Mouse (Mus musculus) brain, embryonic 18.5 days (tissue): ENCODE data around the gene Mmd2.

Experiments
- DNase-seq: peaks from one replicate; pipeline ENCODE4 v3.0.0-alpha.2; 2012; ENCODE audit warnings: low read depth, low spot score

Mmd2 gene

DNA sequence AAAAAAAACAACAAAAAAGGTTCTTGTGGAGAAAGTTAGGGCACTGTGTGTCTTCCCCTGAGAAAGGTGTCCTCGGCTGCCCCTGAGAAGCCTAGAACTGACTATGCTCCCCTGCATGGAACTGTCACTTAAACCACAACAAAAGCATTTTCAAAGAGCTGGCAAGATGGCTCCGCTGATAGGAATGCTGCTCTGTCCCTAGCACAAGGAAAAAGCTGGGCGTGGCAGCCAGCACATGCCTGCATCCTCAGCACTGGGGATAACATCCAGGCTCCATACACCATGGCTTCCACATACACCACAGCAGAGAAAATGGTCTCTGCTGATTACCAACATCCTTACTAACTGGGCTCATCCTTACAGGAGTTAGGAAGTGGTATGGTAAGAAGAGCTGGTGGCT is 61.5 kb downstream of the Mmd2 start:
- DNase-seq = no peak

DNA sequence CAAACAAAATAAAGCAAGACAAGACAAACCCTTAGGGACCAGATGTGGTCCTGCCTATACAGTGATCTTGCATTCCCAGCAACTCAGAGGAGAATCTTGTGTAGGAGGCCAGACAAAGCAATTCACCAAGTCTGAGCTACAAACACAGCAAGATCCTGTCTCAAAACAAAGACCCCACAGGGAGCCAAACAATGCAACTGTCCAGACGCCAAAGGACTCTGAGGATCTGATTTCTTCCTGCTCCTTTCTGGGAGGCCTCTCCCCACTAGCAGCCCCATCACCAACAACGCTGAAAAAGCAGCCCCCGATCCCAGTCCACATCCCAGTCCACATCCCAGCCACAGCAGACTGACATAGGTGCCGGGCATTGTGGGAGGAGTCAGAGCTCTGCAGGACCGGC is 62.3 kb downstream of the Mmd2 start:
- no peak for DNase-seq

GRCm38 (mm10) chr5:142545014-142545795 is 63.4 kb downstream of the Mmd2 start:
- DNase-seq = no peak

GRCm38 (mm10) chr5:142537286-142537685 is 71.3 kb downstream of the Mmd2 start:
- no peak for DNase-seq

DNA sequence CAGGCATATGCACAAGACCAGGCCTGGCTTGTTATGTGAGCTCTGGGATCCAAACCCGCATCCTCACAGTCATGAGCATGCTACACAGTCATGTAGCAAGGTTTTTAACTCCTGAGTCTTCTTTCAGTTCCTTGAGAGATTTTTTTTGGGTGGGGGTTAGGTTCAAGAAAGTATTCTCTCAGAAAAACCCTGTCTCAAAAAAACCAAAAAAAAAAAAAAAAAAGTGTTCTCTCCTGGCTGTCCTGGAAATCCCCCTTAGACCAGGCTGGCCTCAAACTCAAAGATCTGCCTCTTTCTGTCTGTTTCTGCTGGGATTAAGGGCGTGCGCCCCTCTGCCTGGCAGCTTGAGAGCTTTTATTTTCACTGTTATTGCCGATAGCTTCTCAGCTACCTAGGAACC is 73.2 kb downstream of the Mmd2 start:
- no peak for DNase-seq

DNA sequence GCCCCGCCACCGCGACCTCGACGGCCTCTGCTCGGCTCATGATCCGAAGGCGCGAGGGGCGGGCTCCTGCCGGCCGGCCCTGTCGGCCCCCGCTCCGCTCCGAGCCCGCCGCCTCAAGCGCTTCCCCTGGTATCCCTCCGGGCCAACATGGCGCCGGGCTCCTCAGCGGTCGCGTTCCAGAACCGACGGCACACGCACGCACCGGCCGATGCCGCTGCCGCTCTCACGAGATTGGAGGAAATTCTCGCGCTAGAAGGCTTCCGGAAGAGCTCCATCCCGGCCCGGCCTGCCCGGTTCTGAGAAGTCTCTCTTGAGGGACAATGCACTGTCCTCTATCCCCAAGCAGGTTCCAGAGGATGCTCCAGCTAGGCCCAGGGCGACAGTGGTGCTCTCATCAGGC is 78.7 kb downstream of the Mmd2 start, which contains the start of gene Papolb:
TSS of gene Papolb (minus strand) at position 162 of the 400 bp plus-strand sequence.
- no peak for DNase-seq

DNA sequence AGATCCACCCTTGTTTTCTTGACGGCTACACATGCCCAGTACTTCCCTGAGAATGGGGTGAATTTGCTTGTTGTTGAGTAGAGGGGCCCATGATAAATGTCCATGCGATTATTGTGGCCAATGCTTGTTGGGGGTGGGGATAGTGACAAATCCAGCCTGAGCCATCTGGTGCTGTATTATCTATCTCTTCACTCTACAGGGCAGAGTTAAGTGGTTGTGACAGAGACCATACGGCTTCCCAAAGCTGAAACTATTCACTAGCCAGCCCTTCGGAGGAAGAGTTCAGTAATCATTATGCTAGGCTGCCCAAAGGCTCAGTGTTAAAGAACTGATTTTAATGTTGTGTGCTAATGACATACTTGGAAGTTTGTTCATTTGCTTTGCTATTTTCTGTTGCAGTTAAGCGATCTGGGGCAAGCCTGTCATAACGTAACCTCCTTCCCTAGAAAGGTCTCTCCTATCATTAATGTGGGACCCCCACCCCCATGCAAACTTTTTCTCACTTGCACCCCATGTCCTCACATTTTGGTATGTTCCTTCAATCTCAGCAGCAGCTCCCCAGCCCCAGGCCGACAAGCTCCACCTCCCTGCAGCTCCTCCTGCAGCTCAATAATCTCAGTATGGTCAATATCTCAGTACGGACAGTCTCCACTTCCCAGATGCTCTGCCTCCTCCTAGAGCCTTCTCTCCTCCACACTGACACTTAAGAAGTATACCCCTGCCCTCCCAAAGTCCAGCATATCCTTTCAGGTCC is 83.7 kb downstream of the Mmd2 start:
- DNase-seq = no peak

- DNase-seq = no peak
These were observed 87.3 kb downstream of the Mmd2 start for GRCm38 (mm10) chr5:142521195-142521866.

GRCm38 (mm10) chr5:142520360-142520759 is 88.2 kb downstream of the Mmd2 start:
- no peak for DNase-seq

GRCm38 (mm10) chr5:142518973-142519372 is 89.6 kb downstream of the Mmd2 start:
- DNase-seq = no peak
